Comparison of ENCODE assay signal across 9 mouse cellular contexts in the genomic region with DNA sequence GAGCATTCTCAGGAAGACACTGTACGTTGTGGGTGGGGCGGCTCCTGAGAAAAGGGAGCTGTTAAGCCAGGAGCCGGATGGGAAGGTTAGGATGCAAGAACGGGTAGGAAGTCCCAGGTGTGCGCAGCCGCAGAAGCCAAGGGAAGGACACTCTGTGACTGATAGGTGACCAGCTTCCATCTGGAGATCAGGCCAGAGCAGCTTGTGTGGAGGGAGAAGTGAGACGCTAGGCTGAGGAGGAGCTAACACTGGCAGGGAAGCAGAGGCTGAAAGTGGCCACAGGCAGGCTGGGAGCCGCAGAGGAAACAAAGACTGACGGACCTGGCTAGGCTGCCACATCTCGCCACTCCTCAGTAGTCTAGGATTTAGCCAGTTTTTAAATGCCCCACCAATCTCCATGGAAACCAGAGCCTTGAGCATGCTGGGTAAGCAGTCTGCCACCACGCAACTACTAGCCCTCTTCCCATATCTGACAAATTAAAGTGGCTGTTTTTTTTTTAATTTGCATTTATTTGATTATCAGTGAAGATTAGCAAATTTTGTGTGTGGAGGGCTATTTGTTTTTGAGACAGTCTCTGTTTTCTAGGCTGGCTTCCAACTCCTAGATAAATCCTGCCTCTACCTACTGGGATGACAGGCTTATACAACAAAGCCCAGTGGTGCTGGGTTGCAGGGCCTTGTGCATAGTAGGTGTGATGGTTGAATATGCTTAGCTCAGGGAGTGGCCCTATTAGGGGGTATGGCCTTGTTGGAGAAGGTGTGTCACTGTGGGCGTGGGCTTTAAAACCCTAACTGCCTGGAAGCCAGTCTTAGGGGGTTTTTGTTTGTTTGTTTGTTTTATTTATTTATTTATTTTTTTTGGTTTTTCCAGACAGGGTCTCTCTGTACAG. TPM values are rescaled to one million over a fixed set of nuclear protein-coding genes. Genes with fewer than 3 reads are reported as not detected.
A peak's percentile ranks its signal among the peaks of the same experiment; 100 is the strongest.
DNase-seq lines count a peak whose midpoint lies in the region; ATAC-seq and TF ChIP-seq lines count a peak whose summit lies in the region.
"Had no signal": no experiment of that assay in that cellular context is flagged by ENCODE, and none has a peak within 500 bp of the region (broad histone marks: within the 10 kb centered on the region; RNA-seq: fewer than 3 reads in every experiment).

No protein-coding gene starts in this region.

- DNase-seq in liver, embryonic 13.5 days, result no peak
- DNase-seq in liver, result no peak
- peak; percentile 86 for DNase-seq in brain, embryonic 14.5 days (ENCODE audit: low read depth)
- DNase-seq in hindbrain, postnatal 0 days (ENCODE audit: low spot score), result peak; percentile 69
- peak; percentile 59 for DNase-seq in midbrain, embryonic 10.5 days (ENCODE audit: low spot score)
- no peak for DNase-seq in limb, embryonic 10.5 days (ENCODE audit: low spot score)
- DNase-seq in gastrocnemius, postnatal 4 days (ENCODE audit: low spot score in 2 of 2), result no peak

- 0 out of 2 replicates have a peak overlapping the region, but pooled peaks have one; percentile 12 for H3K4me2 ChIP-seq in liver, embryonic 13.5 days
- peak overlapping the region; percentile 14; the same call in 1 of the 2 replicates for H3K4me2 ChIP-seq in hindbrain, postnatal 0 days (ENCODE audit: low read depth, low read length)
- H3K4me2 ChIP-seq in intestine, postnatal 0 days (replicated peaks; ENCODE audit: low read depth), result no peak overlapping the region

- peaks cover 34% of the 10 kb centered on the region for H3K4me1 ChIP-seq in liver, embryonic 13.5 days (replicated peaks)
- 0 out of 2 replicates have a peak, but pooled peaks cover 6% of the 10 kb centered on the region for H3K4me1 ChIP-seq in hindbrain, postnatal 0 days (ENCODE audit: insufficient read depth, low read length)
- peaks cover 34% of the 10 kb centered on the region for H3K4me1 ChIP-seq in midbrain, embryonic 10.5 days
- 0 out of 2 replicates have a peak, but pooled peaks cover 10% of the 10 kb centered on the region for H3K4me1 ChIP-seq in intestine, postnatal 0 days (replicated peaks; ENCODE audit: control insufficient read depth, insufficient read depth, low read length)
- peaks cover 22% of the 10 kb centered on the region for H3K4me1 ChIP-seq in limb, embryonic 10.5 days

- H3K27me3 ChIP-seq in liver, embryonic 13.5 days, result no peaks in the 10 kb centered on the region
- H3K27me3 ChIP-seq in hindbrain, postnatal 0 days (ENCODE audit: insufficient read depth, low read length), result no peaks in the 10 kb centered on the region
- no peaks in the 10 kb centered on the region for H3K27me3 ChIP-seq in midbrain, embryonic 10.5 days (ENCODE audit: low read depth, poor library complexity, severe bottlenecking)
- no peaks in the 10 kb centered on the region for H3K27me3 ChIP-seq in intestine, postnatal 0 days (replicated peaks; ENCODE audit: control insufficient read depth, insufficient read depth, low read length)
- H3K27me3 ChIP-seq in limb, embryonic 10.5 days (ENCODE audit: low read depth, poor library complexity, severe bottlenecking), result no peaks in the 10 kb centered on the region

- no peaks in the 10 kb centered on the region for H3K36me3 ChIP-seq in liver, embryonic 13.5 days
- no peaks in the 10 kb centered on the region for H3K36me3 ChIP-seq in hindbrain, postnatal 0 days (ENCODE audit: insufficient read depth, low read length)
- H3K36me3 ChIP-seq in midbrain, embryonic 10.5 days, result no peaks in the 10 kb centered on the region
- no peaks in the 10 kb centered on the region for H3K36me3 ChIP-seq in intestine, postnatal 0 days (ENCODE audit: control insufficient read depth, insufficient read depth)
- no peaks in the 10 kb centered on the region for H3K36me3 ChIP-seq in limb, embryonic 10.5 days

- WGBS in liver, embryonic 13.5 days (ENCODE audit: insufficient replicate concordance), result 64% methylated on average over 12 of the region's 12 CpGs
- WGBS in hindbrain, postnatal 0 days, result 44% methylated on average over 12 of the region's 12 CpGs
- WGBS in midbrain, embryonic 10.5 days, result 56% methylated on average over 12 of the region's 12 CpGs
- WGBS in intestine, postnatal 0 days, result 80% methylated on average over 12 of the region's 12 CpGs
- WGBS in limb, embryonic 10.5 days, result 81% methylated on average over 12 of the region's 12 CpGs

- peak overlapping the region; percentile 50 for H3K27ac ChIP-seq in liver, embryonic 13.5 days
- no peak overlapping the region for H3K27ac ChIP-seq in hindbrain, postnatal 0 days
- peak overlapping the region; percentile 85 for H3K27ac ChIP-seq in midbrain, embryonic 10.5 days (replicated peaks)
- H3K27ac ChIP-seq in intestine, postnatal 0 days (ENCODE audit: low read depth, low read length), result no peak overlapping the region
- H3K27ac ChIP-seq in limb, embryonic 10.5 days, result no peak overlapping the region

- no peaks in the 10 kb centered on the region for H3K9me3 ChIP-seq in liver, embryonic 13.5 days (replicated peaks)
- H3K9me3 ChIP-seq in hindbrain, postnatal 0 days (ENCODE audit: low read length), result no peaks in the 10 kb centered on the region
- no peaks in the 10 kb centered on the region for H3K9me3 ChIP-seq in midbrain, embryonic 10.5 days (replicated peaks)
- no peaks in the 10 kb centered on the region for H3K9me3 ChIP-seq in intestine, postnatal 0 days (ENCODE audit: control insufficient read depth)
- no peaks in the 10 kb centered on the region for H3K9me3 ChIP-seq in limb, embryonic 10.5 days (replicated peaks)

- TF ChIP-seq CTCF in brain, embryonic 14.5 days (IDR thresholded peaks at IDR 0.05; ENCODE audit: borderline replicate concordance, extremely low read depth, insufficient read depth, insufficient read length), result no peak
- TF ChIP-seq CTCF in hindbrain, postnatal 0 days (IDR thresholded peaks at IDR 0.05; ENCODE audit: low read depth), result no peak
- no peak for TF ChIP-seq CTCF in intestine, postnatal 0 days (IDR thresholded peaks at IDR 0.05; ENCODE audit: low read depth)

- no peak for TF ChIP-seq POLR2A in brain, embryonic 14.5 days (IDR thresholded peaks at IDR 0.05; ENCODE audit: borderline replicate concordance, extremely low read depth, insufficient read depth, insufficient read length, poor library complexity, severe bottlenecking)

- ATAC-seq in liver, embryonic 13.5 days (ENCODE audit: low read depth), result no peak
- ATAC-seq in hindbrain, postnatal 0 days, result peak; percentile 66; the same call in 1 of the 2 replicates
- no peak for ATAC-seq in intestine, postnatal 0 days

- H3K9ac ChIP-seq in liver, embryonic 13.5 days, result no peak overlapping the region
- H3K9ac ChIP-seq in hindbrain, postnatal 0 days (replicated peaks; ENCODE audit: low read length), result no peak overlapping the region
- no peak overlapping the region for H3K9ac ChIP-seq in intestine, postnatal 0 days (ENCODE audit: low read depth, low read length)

- H3K4me3 ChIP-seq in liver, embryonic 13.5 days (replicated peaks), result no peak overlapping the region
- no peak overlapping the region for H3K4me3 ChIP-seq in hindbrain, postnatal 0 days (ENCODE audit: low read length)
- peak overlapping the region; percentile 14; the same call in 1 of the 2 replicates for H3K4me3 ChIP-seq in midbrain, embryonic 10.5 days
- no peak overlapping the region for H3K4me3 ChIP-seq in intestine, postnatal 0 days (ENCODE audit: low read depth, low read length)
- H3K4me3 ChIP-seq in limb, embryonic 10.5 days, result no peak overlapping the region; the same call in 1 of the 2 replicates
- H3K4me3 ChIP-seq: myocyte had no signal

RNA-seq across cellular contexts. Expression of a gene that starts 44.8 kb away (rescaled TPM):
- polyA plus RNA-seq in liver, embryonic 13.5 days (2015; fragmentation: Nextera tagmentation; extraction: Ambion mirVana), result not detected in 2 replicates
- 0.05 and 0.14 TPM in 2 replicates for polyA plus RNA-seq in brain, embryonic 14.5 days (2012; rRNA removed)
- total RNA-seq in hindbrain, postnatal 0 days (2014; rRNA removed), result 0.37 TPM in 1 of 2 replicates, not detected in the other
- polyA plus RNA-seq in hindbrain, postnatal 0 days (2015; fragmentation: Nextera tagmentation; extraction: Ambion mirVana), result 0.08 TPM in 2 replicates
- polyA plus RNA-seq in midbrain, embryonic 10.5 days (2016; fragmentation: Nextera tagmentation; extraction: Ambion mirVana), result not detected in 2 replicates
- not detected in 2 replicates for polyA plus RNA-seq in intestine, postnatal 0 days (2015; fragmentation: Nextera tagmentation; extraction: Ambion mirVana)
- 0.06 TPM in 1 of 2 replicates, not detected in the other for polyA plus RNA-seq in limb, embryonic 10.5 days (2016; fragmentation: Nextera tagmentation; extraction: Ambion mirVana)
- not detected for total RNA-seq in gastrocnemius, postnatal 4 days (2021)
- polyA plus RNA-seq: myocyte had no signal

Comparison
In these comparisons a context has a peak if more than half of its experiments do, and no peak if none do; other contexts are left out.
1. DNase-seq: peak in brain, embryonic 14.5 days (single experiment), hindbrain, postnatal 0 days (single experiment) and midbrain, embryonic 10.5 days (single experiment); none in liver, embryonic 13.5 days (single experiment), liver (single experiment), limb, embryonic 10.5 days (single experiment) and gastrocnemius, postnatal 4 days (0 of 2).
2. H3K27ac ChIP-seq: peak in liver, embryonic 13.5 days (single experiment) and midbrain, embryonic 10.5 days (single experiment); none in hindbrain, postnatal 0 days (single experiment), intestine, postnatal 0 days (single experiment) and limb, embryonic 10.5 days (single experiment).